Mouse (Mus musculus) erythroblast, adult 5-6 weeks (primary cell): ENCODE data around the gene Gabpa. TPM values are rescaled to one million over a fixed set of nuclear protein-coding genes. Genes with fewer than 3 reads are reported as not detected.

Source experiments
- ATAC-seq: replicated peaks from 2 replicates; pipeline ENCODE4 v1.8.0; 2016; ENCODE audit warnings: moderate number of reproducible peaks, mild to moderate bottlenecking, moderate TSS enrichment, inconsistent platforms; ENCODE audit not compliant: poor library complexity, low FRiP score, severe bottlenecking
- total RNA-seq, 2 experiments: library from RNA; stranded (forward) in 1 of 2; stranded (reverse) in 1 of 2; fragments of 150-400 nt in 1 of 2; fragments of 200-764, 138-1000 nt in 1 of 2; gene quantifications; 2 replicates each; pipeline versions ENCODE4 v1.2.3 to v1.2.4; 2015 to 2017; ENCODE audit warnings: low replicate concordance in 2 of 2

The Gabpa gene
- total RNA-seq, 2 experiments from 2014 or later: 31.1 to 42.7 TPM

DNA sequence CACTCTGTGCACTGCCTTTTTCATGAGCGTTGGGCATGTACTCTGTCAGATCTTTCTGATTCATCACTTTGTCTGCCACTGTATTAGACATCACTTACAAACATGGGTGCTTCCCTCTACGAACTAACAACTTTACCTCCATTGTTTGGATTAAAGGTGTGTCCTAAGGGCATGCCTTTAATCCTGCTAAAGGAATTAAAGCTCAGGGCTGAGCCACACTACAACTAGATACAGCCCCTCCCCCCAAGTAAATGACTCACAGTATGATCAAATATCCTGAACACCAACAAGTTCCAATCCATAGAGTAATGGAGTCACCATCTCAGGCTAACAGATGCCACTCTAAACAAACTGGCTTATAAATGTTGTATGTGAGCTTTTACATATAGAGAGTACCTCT lies 3.9 kb downstream of the Gabpa start:
- no peak for ATAC-seq

- ATAC-seq: no peak
These were observed 18.8 kb downstream of the Gabpa start for GRCm38 (mm10) chr16:84853492-84853891.

- no peak for ATAC-seq
These were observed 29.9 kb downstream of the Gabpa start for GRCm38 (mm10) chr16:84864656-84865055.

GRCm38 (mm10) chr16:84873805-84874204 lies 39.1 kb downstream of the Gabpa start:
- no peak for ATAC-seq

DNA sequence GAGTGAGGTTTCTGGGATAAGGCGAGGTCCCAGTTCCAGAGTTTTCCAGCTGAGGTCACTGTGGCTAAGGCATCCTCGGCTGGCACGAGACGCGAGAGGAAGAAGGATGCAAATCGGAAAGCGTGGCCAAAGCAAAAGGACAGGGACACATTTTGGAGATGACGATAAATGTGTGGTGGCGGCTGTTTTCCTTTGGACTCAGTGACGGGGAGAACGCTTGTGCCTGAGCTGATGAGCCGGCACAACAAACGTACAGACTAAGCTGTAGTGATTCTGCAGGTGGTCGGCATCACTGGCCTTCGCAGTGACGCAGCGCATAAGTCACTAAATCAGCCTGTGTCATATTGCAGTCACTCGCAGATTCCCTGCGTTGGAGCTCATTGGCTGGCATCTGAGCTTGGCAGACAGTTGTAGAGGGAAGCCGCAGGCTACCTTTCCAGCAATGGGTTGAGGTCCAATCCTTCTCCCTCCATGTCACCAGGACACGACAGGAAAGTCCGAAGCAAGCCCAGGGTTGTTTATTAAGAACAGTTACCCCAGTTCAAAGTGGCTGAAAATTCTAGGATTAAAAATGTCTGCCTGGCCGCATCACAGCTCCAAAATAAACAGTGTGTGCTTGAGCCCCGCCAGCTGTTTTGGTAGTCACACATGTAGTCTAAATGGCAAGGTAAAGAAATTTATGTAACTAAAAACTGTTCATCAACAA lies 40.4 kb downstream of the Gabpa start:
- no peak for ATAC-seq

GRCm38 (mm10) chr16:84875718-84876035 lies 41.0 kb downstream of the Gabpa start:
- no peak for ATAC-seq

GRCm38 (mm10) chr16:84876082-84876481 lies 41.4 kb downstream of the Gabpa start:
- ATAC-seq: no peak

DNA sequence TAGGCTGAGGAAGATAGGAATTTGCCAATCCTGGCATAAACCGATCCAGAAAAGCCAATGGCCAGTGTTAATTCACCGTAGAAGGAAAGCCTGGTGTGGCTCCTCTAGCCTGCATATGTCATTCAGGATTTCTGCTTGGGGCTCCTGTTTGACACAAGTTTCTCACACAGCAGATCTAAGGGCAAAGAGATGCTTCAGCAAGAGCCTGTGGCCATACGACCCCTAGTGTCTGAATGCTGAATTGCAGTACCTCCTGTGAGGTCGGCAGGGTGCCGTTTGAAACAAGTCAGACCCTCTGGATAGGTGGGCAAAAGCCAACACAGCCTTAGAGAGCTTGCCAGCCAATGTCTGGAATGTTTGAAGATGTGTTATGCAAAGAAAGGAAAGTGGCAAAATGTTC lies 44.4 kb downstream of the Gabpa start:
- peak; percentile 52; the same call in 1 of the 2 replicates for ATAC-seq

GRCm38 (mm10) chr16:84881168-84881567 lies 46.4 kb downstream of the Gabpa start:
- no peak for ATAC-seq

DNA sequence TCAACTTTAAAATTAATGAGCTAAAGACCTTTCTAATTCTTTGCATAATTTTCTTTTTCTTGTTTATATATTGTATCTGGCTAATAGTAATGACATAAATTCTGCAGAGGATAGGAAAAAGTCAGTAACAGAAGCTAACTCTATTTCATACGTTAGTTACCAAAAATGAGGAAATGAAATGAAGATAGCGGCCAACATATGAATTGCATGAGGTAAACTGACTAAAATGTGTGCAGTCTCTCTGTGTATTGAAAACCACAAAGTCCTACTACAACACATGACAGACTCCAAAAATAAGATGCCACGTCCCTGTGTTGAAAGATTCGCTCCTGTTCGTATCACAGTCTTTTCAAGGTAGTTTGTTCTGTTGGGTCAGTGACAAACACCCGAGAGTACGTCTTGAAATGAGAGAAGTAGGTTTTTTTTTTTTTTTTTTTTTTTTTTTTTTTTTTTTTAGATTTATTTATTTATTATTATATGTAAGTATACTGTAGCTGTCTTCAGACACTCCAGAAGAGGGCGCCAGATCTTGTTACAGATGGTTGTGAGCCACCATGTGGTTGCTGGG lies 47.1 kb downstream of the Gabpa start:
- ATAC-seq: no peak

- ATAC-seq: no peak
These were observed 49.8 kb downstream of the Gabpa start for GRCm38 (mm10) chr16:84884572-84884971.

DNA sequence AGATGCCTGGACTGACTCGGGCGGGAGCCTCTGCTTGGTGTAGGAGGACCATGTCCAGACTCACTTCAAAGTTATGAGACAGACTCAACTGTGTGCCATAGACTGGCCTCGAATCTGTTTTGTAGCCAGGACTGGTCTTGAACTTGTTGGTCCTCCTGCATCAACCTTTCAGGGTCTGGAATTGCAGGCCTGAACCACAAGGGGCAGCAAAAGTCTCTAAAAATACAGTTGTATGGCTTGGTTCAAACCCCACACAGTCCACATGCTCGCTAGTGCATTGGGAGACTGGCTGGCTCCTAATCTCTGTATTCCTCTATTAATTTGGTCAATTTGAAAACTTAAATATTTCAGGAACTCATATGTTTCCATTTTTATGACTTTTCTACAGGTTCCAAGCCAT lies 68.3 kb downstream of the Gabpa start:
- no peak for ATAC-seq

- ATAC-seq: no peak
These were observed 76.9 kb downstream of the Gabpa start for GRCm38 (mm10) chr16:84911477-84912165.

Other genes with a start within 250 kb of the Gabpa start
- gene Mrpl39, start 99.2 kb upstream of the Gabpa start, total RNA-seq (2015; ENCODE audit: low replicate concordance): 9.0 and 11.5 TPM in 2 replicates
- 7.4 and 8.5 TPM in 2 replicates for gene Mrpl39, start 99.2 kb upstream of the Gabpa start, total RNA-seq (2017; ENCODE audit: low replicate concordance)
- not detected in 2 replicates for gene Jam2, start 60.8 kb upstream of the Gabpa start, total RNA-seq (2015; ENCODE audit: low replicate concordance)
- 0.09 TPM in 1 of 2 replicates, not detected in the other for gene Jam2, start 60.8 kb upstream of the Gabpa start, total RNA-seq (2017; ENCODE audit: low replicate concordance)
- 96.3 and 126 TPM in 2 replicates for gene Atp5j, start 700 bp downstream of the Gabpa start, total RNA-seq (2015; ENCODE audit: low replicate concordance)
- gene Atp5j, start 700 bp downstream of the Gabpa start, total RNA-seq (2017; ENCODE audit: low replicate concordance): 35.4 and 106 TPM in 2 replicates